Mouse (Mus musculus) brain, embryonic 14.5 days (tissue): ENCODE measurements at regions not wholly inside any gene's neighbourhood (a gene's known extent, or its start where the extent isn't known, plus 50 kb on each side); places are given as distances from the start of the nearest gene placed in this dataset.

Experiments used
- DNase-seq: peaks from one replicate; pipeline ENCODE4 v3.0.0-alpha.2; 2011; ENCODE audit warnings: low read depth
- CTCF ChIP-seq: fragments of 200-500 bp; IDR thresholded peaks from 2 replicates; pipeline ENCODE4 v1.5.1; 2012; ENCODE audit warnings: inconsistent platforms, mild to moderate bottlenecking, moderate library complexity, borderline replicate concordance; ENCODE audit not compliant: insufficient read depth, insufficient read length; ENCODE audit errors: extremely low read depth
- POLR2A ChIP-seq: fragments of 200-500 bp; IDR thresholded peaks from 2 replicates; pipeline ENCODE4 v1.6.1; 2012; ENCODE audit warnings: mild to moderate bottlenecking, inconsistent platforms, borderline replicate concordance; ENCODE audit not compliant: poor library complexity, insufficient read depth, insufficient read length, severe bottlenecking; ENCODE audit errors: extremely low read depth

DNA sequence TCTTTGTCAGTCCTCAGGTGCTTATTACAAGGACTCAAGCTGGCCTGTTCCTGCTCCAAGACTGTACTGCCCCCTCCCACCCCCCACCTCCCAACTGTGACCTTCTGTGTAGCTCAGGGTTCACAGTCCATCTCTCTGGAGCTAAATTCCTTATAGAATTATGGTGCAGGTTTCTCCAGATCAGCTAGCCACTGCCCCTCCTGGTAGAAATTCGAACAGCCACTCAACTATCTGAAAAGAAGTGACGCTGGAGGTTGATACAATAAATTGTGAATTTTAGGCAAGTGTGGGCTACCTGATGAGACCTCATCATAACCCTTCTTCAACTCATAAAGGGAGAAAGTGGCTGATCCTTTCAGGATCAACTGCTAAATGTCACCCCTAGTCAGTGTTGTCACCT is 86.3 kb downstream of the Cct8l1 start:
- no peak for DNase-seq
- no peak for TF ChIP-seq CTCF
- TF ChIP-seq POLR2A = no peak

GRCm38 (mm10) chr5:25599363-25599762 is 83.5 kb downstream of the Cct8l1 start:
- DNase-seq = peak; percentile 66
- TF ChIP-seq POLR2A (no peak), CTCF (no peak)

GRCm38 (mm10) chr5:25597786-25598185 is 81.9 kb downstream of the Cct8l1 start:
- no peak for TF ChIP-seq POLR2A
- TF ChIP-seq CTCF = no peak
- DNase-seq = no peak

DNA sequence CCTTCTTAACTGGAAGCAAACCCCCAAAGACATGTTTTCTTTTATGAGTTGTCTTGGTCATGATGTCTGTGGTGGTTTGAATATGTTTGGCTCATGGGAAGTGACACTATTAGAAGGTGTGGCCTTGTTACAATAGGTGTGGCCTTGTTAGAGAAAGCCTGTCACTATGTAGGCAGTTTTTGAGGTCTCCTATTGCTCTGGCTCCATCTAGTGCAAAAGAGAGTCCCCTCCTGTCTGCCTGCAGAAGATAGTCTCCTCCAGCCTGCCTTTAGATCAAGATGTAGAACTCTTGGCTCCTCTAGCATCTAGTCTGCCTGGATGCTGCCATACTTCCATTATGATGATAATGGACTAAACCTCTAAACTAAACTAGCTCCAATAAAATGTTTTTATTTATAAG is 75.8 kb downstream of the Cct8l1 start:
- no peak for DNase-seq
- TF ChIP-seq CTCF = no peak
- TF ChIP-seq POLR2A = no peak
